Mouse (Mus musculus): Measurements from ENCODE around the gene Cbx7.

Gene Cbx7

GRCm38 (mm10) chr15:79980716-79981115 is 9.8 kb upstream of the Cbx7 start:
- Histone ChIP-seq H3K27me3 (ENCODE audit: control insufficient read depth, insufficient read depth, low read length, poor library complexity, severe bottlenecking) (no peaks in the 10 kb centered on the region), H3K36me3 (ENCODE audit: control insufficient read depth, insufficient read depth, low read length, poor library complexity, severe bottlenecking) (no peaks in the 10 kb centered on the region)
- no peak for DNase-seq (ENCODE audit: low read depth, low spot score)

- H3K27me3 ChIP-seq (ENCODE audit: control insufficient read depth, insufficient read depth, low read length, poor library complexity, severe bottlenecking) = no peaks in the 10 kb centered on the region
- no peaks in the 10 kb centered on the region for H3K36me3 ChIP-seq (ENCODE audit: control insufficient read depth, insufficient read depth, low read length, poor library complexity, severe bottlenecking)
- no peak for DNase-seq (ENCODE audit: low read depth, low spot score)
Observed at GRCm38 (mm10) chr15:79972186-79972585, 1.3 kb upstream of the Cbx7 start.

GRCm38 (mm10) chr15:79970491-79970890 is 428 bp downstream of the Cbx7 start:
- no peaks in the 10 kb centered on the region for H3K36me3 ChIP-seq (ENCODE audit: control insufficient read depth, insufficient read depth, low read length, poor library complexity, severe bottlenecking)
- no peaks in the 10 kb centered on the region for H3K27me3 ChIP-seq (ENCODE audit: control insufficient read depth, insufficient read depth, low read length, poor library complexity, severe bottlenecking)
- DNase-seq (ENCODE audit: low read depth, low spot score) = no peak

- Histone ChIP-seq H3K36me3 (ENCODE audit: control insufficient read depth, insufficient read depth, low read length, poor library complexity, severe bottlenecking) (no peaks in the 10 kb centered on the region), H3K27me3 (ENCODE audit: control insufficient read depth, insufficient read depth, low read length, poor library complexity, severe bottlenecking) (no peaks in the 10 kb centered on the region)
- DNase-seq (ENCODE audit: low read depth, low spot score) = no peak
Observed at GRCm38 (mm10) chr15:79967346-79967745, 3.6 kb downstream of the Cbx7 start.

GRCm38 (mm10) chr15:79964376-79964775 is 6.5 kb downstream of the Cbx7 start:
- Histone ChIP-seq H3K27me3 (ENCODE audit: control insufficient read depth, insufficient read depth, low read length, poor library complexity, severe bottlenecking) (no peaks in the 10 kb centered on the region), H3K36me3 (ENCODE audit: control insufficient read depth, insufficient read depth, low read length, poor library complexity, severe bottlenecking) (no peaks in the 10 kb centered on the region)
- no peak for DNase-seq (ENCODE audit: low read depth, low spot score)

- H3K36me3 ChIP-seq (ENCODE audit: control insufficient read depth, insufficient read depth, low read length, poor library complexity, severe bottlenecking) = no peaks in the 10 kb centered on the region
- no peak for DNase-seq (ENCODE audit: low read depth, low spot score)
- H3K27me3 ChIP-seq (ENCODE audit: control insufficient read depth, insufficient read depth, low read length, poor library complexity, severe bottlenecking) = no peaks in the 10 kb centered on the region
Observed at GRCm38 (mm10) chr15:79962661-79963060, 8.3 kb downstream of the Cbx7 start.

- Histone ChIP-seq H3K36me3 (ENCODE audit: control insufficient read depth, insufficient read depth, low read length, poor library complexity, severe bottlenecking) (no peaks in the 10 kb centered on the region), H3K27me3 (ENCODE audit: control insufficient read depth, insufficient read depth, low read length, poor library complexity, severe bottlenecking) (no peaks in the 10 kb centered on the region)
- DNase-seq (ENCODE audit: low read depth, low spot score) = no peak
Observed at GRCm38 (mm10) chr15:79961366-79961921, 9.5 kb downstream of the Cbx7 start.

GRCm38 (mm10) chr15:79958418-79958817 is 12.5 kb downstream of the Cbx7 start:
- Histone ChIP-seq H3K36me3 (ENCODE audit: control insufficient read depth, insufficient read depth, low read length, poor library complexity, severe bottlenecking) (no peaks in the 10 kb centered on the region), H3K27me3 (ENCODE audit: control insufficient read depth, insufficient read depth, low read length, poor library complexity, severe bottlenecking) (no peaks in the 10 kb centered on the region)
- no peak for DNase-seq (ENCODE audit: low read depth, low spot score)

GRCm38 (mm10) chr15:79956559-79956958 is 14.4 kb downstream of the Cbx7 start:
- Histone ChIP-seq H3K27me3 (ENCODE audit: control insufficient read depth, insufficient read depth, low read length, poor library complexity, severe bottlenecking) (no peaks in the 10 kb centered on the region), H3K36me3 (ENCODE audit: control insufficient read depth, insufficient read depth, low read length, poor library complexity, severe bottlenecking) (no peaks in the 10 kb centered on the region)
- DNase-seq (ENCODE audit: low read depth, low spot score) = no peak

- DNase-seq (ENCODE audit: low read depth, low spot score) = no peak
Observed at GRCm38 (mm10) chr15:79953470-79953869, 17.4 kb downstream of the Cbx7 start.

GRCm38 (mm10) chr15:79952504-79953231 is 18.3 kb downstream of the Cbx7 start:
- H3K27me3 ChIP-seq (ENCODE audit: control insufficient read depth, insufficient read depth, low read length, poor library complexity, severe bottlenecking) = no peaks in the 10 kb centered on the region
- no peaks in the 10 kb centered on the region for H3K36me3 ChIP-seq (ENCODE audit: control insufficient read depth, insufficient read depth, low read length, poor library complexity, severe bottlenecking)
- no peak for DNase-seq (ENCODE audit: low read depth, low spot score)

More at GRCm38 (mm10) chr15:79953470-79953869, 17.4 kb downstream of the Cbx7 start:
- H3K36me3 ChIP-seq (ENCODE audit: control insufficient read depth, insufficient read depth, low read length, poor library complexity, severe bottlenecking) = no peaks in the 10 kb centered on the region
- H3K27me3 ChIP-seq (ENCODE audit: control insufficient read depth, insufficient read depth, low read length, poor library complexity, severe bottlenecking) = no peaks in the 10 kb centered on the region

- Histone ChIP-seq H3K27me3 (ENCODE audit: control insufficient read depth, insufficient read depth, low read length, poor library complexity, severe bottlenecking) (no peaks in the 10 kb centered on the region), H3K36me3 (ENCODE audit: control insufficient read depth, insufficient read depth, low read length, poor library complexity, severe bottlenecking) (no peaks in the 10 kb centered on the region)
- DNase-seq (ENCODE audit: low read depth, low spot score) = no peak
Observed at GRCm38 (mm10) chr15:79951730-79952503, 19.0 kb downstream of the Cbx7 start.

GRCm38 (mm10) chr15:79951226-79951625 is 19.7 kb downstream of the Cbx7 start:
- DNase-seq (ENCODE audit: low read depth, low spot score) = no peak
- Histone ChIP-seq H3K27me3 (ENCODE audit: control insufficient read depth, insufficient read depth, low read length, poor library complexity, severe bottlenecking) (no peaks in the 10 kb centered on the region), H3K36me3 (ENCODE audit: control insufficient read depth, insufficient read depth, low read length, poor library complexity, severe bottlenecking) (no peaks in the 10 kb centered on the region)

- H3K36me3 ChIP-seq (ENCODE audit: control insufficient read depth, insufficient read depth, low read length, poor library complexity, severe bottlenecking) = no peaks in the 10 kb centered on the region
- no peaks in the 10 kb centered on the region for H3K27me3 ChIP-seq (ENCODE audit: control insufficient read depth, insufficient read depth, low read length, poor library complexity, severe bottlenecking)
- peak; percentile 75 for DNase-seq (ENCODE audit: low read depth, low spot score)
Observed at GRCm38 (mm10) chr15:79950250-79951025, 20.5 kb downstream of the Cbx7 start.

Measured in splenic B cell, adult 2 months (primary cell).